Mouse (Mus musculus) megakaryocyte, embryonic 14.5 days (primary cell): Measurements from ENCODE around the gene Foxo3.

Source experiments
- FLI1 ChIP-seq: IDR thresholded peaks from 2 replicates; pipeline ENCODE4 v1.6.1; 2012; ENCODE audit warnings: low read length, inconsistent platforms, mixed read lengths
- GATA1 ChIP-seq: IDR thresholded peaks from 3 replicates; pipeline ENCODE4 v1.6.1; 2012; ENCODE audit warnings: mixed read lengths, low read length, inconsistent platforms, borderline replicate concordance

GRCm38 (mm10) chr10:42312557-42312956 lies 36.0 kb upstream of the Foxo3 start:
- TF ChIP-seq GATA1 (no peak), FLI1 (no peak)
